Mouse (Mus musculus) heart, adult 2 months (tissue): ENCODE measurements around the gene Ptprn2.

Experiments
- CTCF ChIP-seq: fragments of 200-600 bp; IDR thresholded peaks from 2 replicates; pipeline ENCODE4 v1.8.1; 2022; ENCODE audit warnings: antibody characterized with exemption, mild to moderate bottlenecking, moderate library complexity
- EP300 ChIP-seq: fragments of 200-500 bp; IDR thresholded peaks from 2 replicates; pipeline ENCODE4 v1.6.1; 2011; ENCODE audit warnings: low read depth, low read length, control low read depth; ENCODE audit not compliant: insufficient read depth
- POLR2A ChIP-seq: fragments of 200-500 bp; IDR thresholded peaks from 2 replicates; pipeline ENCODE4 v1.6.1; 2011; ENCODE audit warnings: mild to moderate bottlenecking, low read depth, low read length, control low read depth; ENCODE audit not compliant: insufficient read depth

DNA sequence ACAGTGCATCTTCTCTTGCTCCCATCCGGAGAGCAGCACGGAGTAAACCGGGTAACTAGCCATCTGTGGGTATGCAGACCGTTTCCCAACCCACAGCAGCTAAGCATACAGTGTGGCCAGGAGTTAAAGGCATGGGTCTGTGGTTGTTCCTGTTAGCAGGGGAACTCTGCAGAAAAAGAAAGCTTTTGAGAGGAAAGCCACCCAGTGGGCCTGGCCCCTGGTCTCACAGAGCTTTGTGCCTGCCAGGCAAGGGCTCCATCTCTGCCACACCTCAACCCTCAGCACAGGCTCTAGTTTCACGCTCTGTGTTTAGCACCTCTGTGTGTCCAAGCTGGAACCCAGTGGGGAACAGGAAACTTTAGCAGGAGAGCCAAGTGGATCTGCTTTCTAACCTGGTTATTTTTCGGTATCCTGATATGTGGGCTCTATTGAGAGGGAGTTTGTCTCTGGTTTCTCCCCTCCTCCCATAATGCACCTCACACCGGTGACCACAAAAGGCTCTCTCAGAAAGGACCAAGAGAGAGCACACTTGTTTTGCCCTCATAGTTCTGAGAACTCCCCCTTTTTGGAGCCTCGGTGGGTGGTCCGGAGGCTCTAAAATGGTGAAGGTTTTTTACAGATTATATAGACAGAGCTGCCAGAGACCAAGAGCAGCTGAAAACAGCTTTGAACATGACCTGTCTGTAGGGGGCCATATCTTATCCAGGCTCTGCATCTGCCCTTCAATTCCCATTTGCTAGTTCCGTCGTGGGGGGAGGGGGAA lies 766.3 kb downstream of the Ptprn2 start:
- no peak for TF ChIP-seq POLR2A
- TF ChIP-seq CTCF = no peak
- TF ChIP-seq EP300 = no peak
